Mouse (Mus musculus): ENCODE measurements at regions not wholly inside any gene's neighbourhood (a gene's known extent, or its start where the extent isn't known, plus 50 kb on each side); places are given as distances from the start of the nearest gene placed in this dataset.

DNA sequence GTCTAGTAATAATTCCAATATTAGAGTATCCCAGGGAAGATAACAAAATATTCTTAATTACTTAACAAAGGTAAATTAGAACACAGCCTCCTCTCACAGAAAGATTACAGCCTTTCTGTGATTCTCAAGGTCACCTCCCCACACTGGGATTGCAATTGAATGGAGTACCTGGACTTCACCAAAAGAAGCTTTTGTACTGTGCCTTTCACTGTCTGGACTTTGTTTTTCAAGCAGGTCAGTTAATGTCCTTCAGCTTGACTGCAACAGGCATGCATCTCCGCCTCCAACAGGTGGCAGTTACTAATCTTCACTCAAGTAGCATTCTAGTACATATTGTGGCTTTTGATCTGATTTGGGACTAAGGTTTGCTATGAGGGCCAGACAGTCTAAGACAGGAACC is 913.8 kb upstream of the Dsel start:
- TF ChIP-seq POLR2A (IDR thresholded peaks at IDR 0.05; ENCODE audit: control insufficient read depth in 1 of 2, insufficient read depth in 1 of 2, low read depth in 1 of 2, low read length in 2 of 2, poor library complexity in 1 of 2) (no peak), CTCF (IDR thresholded peaks at IDR 0.05 in 2 of 3, conservative IDR thresholded peaks at IDR 0.05 in 1 of 3; ENCODE audit: control insufficient read depth in 1 of 3, insufficient read depth in 1 of 3, low read depth in 2 of 3, low read length in 3 of 3, poor library complexity in 1 of 3, severe bottlenecking in 1 of 3) (no peak), E2F4 (IDR thresholded peaks at IDR 0.05; ENCODE audit: borderline replicate concordance, low read depth, low read length) (no peak), MAX (IDR thresholded peaks at IDR 0.05; ENCODE audit: low read length) (no peak), RAD21 (IDR thresholded peaks at IDR 0.05; ENCODE audit: low read depth, low read length) (no peak), BHLHE40 (IDR thresholded peaks at IDR 0.05; ENCODE audit: borderline replicate concordance, low read depth, low read length) (no peak), MAFK (IDR thresholded peaks at IDR 0.05; ENCODE audit: borderline replicate concordance, low read depth, low read length) (no peak), ZC3H11A (IDR thresholded peaks at IDR 0.05; ENCODE audit: low read depth, low read length) (no peak), ETS1 (IDR thresholded peaks at IDR 0.05; ENCODE audit: low read depth, low read length) (no peak), USF1 (IDR thresholded peaks at IDR 0.05; ENCODE audit: low read depth, low read length) (no peak), MEF2A (IDR thresholded peaks at IDR 0.05; ENCODE audit: extremely low read depth, insufficient replicate concordance, low read depth, low read length, poor library complexity, severe bottlenecking) (no peak), NRF1 (IDR thresholded peaks at IDR 0.05; ENCODE audit: insufficient read depth, low read depth, low read length, poor library complexity, severe bottlenecking) (no peak)

All from MEL (cell line).